Mouse (Mus musculus) CH12.LX (cell line): ENCODE measurements at regions not wholly inside any gene's neighbourhood (a gene's known extent, or its start where the extent isn't known, plus 50 kb on each side); places are given as distances from the start of the nearest gene placed in this dataset.

Experiments used
- DNase-seq: peaks from one replicate; pipeline ENCODE4 v3.0.0-alpha.2; 2013; ENCODE audit errors: extremely low read depth
- H3K27ac ChIP-seq: 2 replicates; pipeline ENCODE4 v1.5.1; 2012; ENCODE audit warnings: low read depth, mild to moderate bottlenecking, control low read depth, moderate library complexity; ENCODE audit not compliant: insufficient read depth
- H3K27me3 ChIP-seq: replicated peaks from 2 replicates; pipeline ENCODE3; 2012; ENCODE audit warnings: inconsistent platforms
- H3K36me3 ChIP-seq, 2 experiments: replicated peaks in 1 of 2; 2 replicates each; pipeline versions ENCODE3 to v1.6.1; 2012; ENCODE audit warnings: inconsistent platforms in 1 of 2, low read length in 1 of 2, mild to moderate bottlenecking in 1 of 2, mixed read lengths in 1 of 2, moderate library complexity in 1 of 2; ENCODE audit not compliant: control insufficient read depth in 1 of 2, insufficient read depth in 1 of 2
- H3K4me1 ChIP-seq, 2 experiments: 2 replicates each; pipeline ENCODE4 v1.6.1; 2012; ENCODE audit warnings: inconsistent platforms in 1 of 2, moderate library complexity in 1 of 2; ENCODE audit not compliant: insufficient read depth in 2 of 2, control insufficient read depth in 1 of 2
- H3K4me2 ChIP-seq: 2 replicates; pipeline ENCODE4 v1.6.1; 2012; ENCODE audit warnings: low read depth, mild to moderate bottlenecking, control low read depth; ENCODE audit not compliant: poor library complexity, insufficient read depth, severe bottlenecking
- H3K4me3 ChIP-seq, 3 experiments: fragments of 150-350 bp in 1 of 3; sonication (generic) in 1 of 3; replicated peaks in 1 of 3; 2 replicates each; pipeline versions ENCODE3 to v1.5.1; 2011 to 2012; ENCODE audit warnings: low read depth in 2 of 3, low read length in 2 of 3, mild to moderate bottlenecking in 2 of 3, moderate library complexity in 2 of 3, control low read depth in 1 of 3, improper control_type of control experiment in 1 of 3, inconsistent platforms in 1 of 3, mixed read lengths in 1 of 3; ENCODE audit not compliant: poor library complexity in 1 of 3
- H3K79me2 ChIP-seq: replicated peaks from 2 replicates; pipeline ENCODE4 v1.6.1; 2012; ENCODE audit warnings: mild to moderate bottlenecking, moderate library complexity; ENCODE audit not compliant: control insufficient read depth, poor library complexity, insufficient read depth, severe bottlenecking; ENCODE audit errors: extremely low read depth
- H3K9ac ChIP-seq: 2 replicates; pipeline ENCODE4 v1.6.1; 2012; ENCODE audit warnings: low read depth, mild to moderate bottlenecking, control low read depth, moderate library complexity; ENCODE audit not compliant: insufficient read depth
- H3K9me3 ChIP-seq: replicated peaks from 2 replicates; pipeline ENCODE3; 2012; ENCODE audit warnings: low read length, inconsistent platforms, mixed read lengths
- CTCF ChIP-seq, 2 experiments: IDR thresholded peaks in 1 of 2; conservative IDR thresholded peaks in 1 of 2; 2 replicates each; pipeline ENCODE4 v1.5.1; 2011 to 2012; ENCODE audit warnings: low read depth in 2 of 2, low read length in 2 of 2, improper control_type of control experiment in 1 of 2, inconsistent platforms in 1 of 2, mild to moderate bottlenecking in 1 of 2, moderate library complexity in 1 of 2
- E2F4 ChIP-seq: IDR thresholded peaks from 2 replicates; pipeline ENCODE4 v1.6.1; 2011; ENCODE audit warnings: low read depth, low read length, improper control_type of control experiment; ENCODE audit not compliant: insufficient replicate concordance
- GABPA ChIP-seq: IDR thresholded peaks from 2 replicates; pipeline ENCODE4 v1.6.1; 2012; ENCODE audit warnings: low read depth, low read length, improper control_type of control experiment, inconsistent platforms; ENCODE audit not compliant: insufficient replicate concordance
- JUN ChIP-seq: IDR thresholded peaks from 2 replicates; pipeline ENCODE4 v1.6.1; 2011; ENCODE audit warnings: low read depth, mild to moderate bottlenecking, low read length, improper control_type of control experiment, moderate library complexity; ENCODE audit not compliant: insufficient read depth
- MEF2A ChIP-seq: IDR thresholded peaks from 2 replicates; pipeline ENCODE4 v1.6.1; 2014; ENCODE audit warnings: low read depth, mild to moderate bottlenecking, inconsistent platforms, low read length, improper control_type of control experiment, borderline replicate concordance
- RAD21 ChIP-seq: IDR thresholded peaks from 2 replicates; pipeline ENCODE4 v1.6.1; 2011; ENCODE audit warnings: low read depth, mild to moderate bottlenecking, low read length, improper control_type of control experiment, moderate library complexity
- USF1 ChIP-seq: IDR thresholded peaks from 2 replicates; pipeline ENCODE4 v1.6.1; 2014; ENCODE audit warnings: low read depth, mild to moderate bottlenecking, inconsistent platforms, low read length, improper control_type of control experiment
- ZMIZ1 ChIP-seq: IDR thresholded peaks from 2 replicates; pipeline ENCODE4 v1.6.1; 2012; ENCODE audit warnings: low read depth, mild to moderate bottlenecking, inconsistent platforms, low read length, improper control_type of control experiment
- dilution Hi-C: fragments of 300-500 bp; cut with MboI; formaldehyde crosslinking; loops from 2 replicates; pipeline ENCODE4 v1.14.3; 2020; ENCODE audit warnings: low sequenced_read_pairs; ENCODE audit not compliant: extremely low pct_unique_long_range_greater_than_20kb, extremely low pct_ligation_motif_present
- in situ Hi-C: fragments of 300-500 bp; cut with MboI; formaldehyde crosslinking; loops from 3 replicates; pipeline ENCODE4 v1.14.3; 2019; ENCODE audit warnings: low sequenced_read_pairs, low pct_ligation_motif_present, low pct_unique_long_range_greater_than_20kb, mixed read lengths

- H3K4me3 ChIP-seq: no peak overlapping the region
- H3K9me3 ChIP-seq: peaks cover 9% of the 10 kb centered on the region
- no peak overlapping the region for H3K4me2 ChIP-seq
- DNase-seq: no peak
- no peaks in the 10 kb centered on the region for H3K79me2 ChIP-seq
- no peaks in the 10 kb centered on the region for H3K36me3 ChIP-seq
- dilution Hi-C loops: no loop called here
- H3K9ac ChIP-seq: no peak overlapping the region
- H3K27me3 ChIP-seq: no peaks in the 10 kb centered on the region
- in situ Hi-C loops: loop anchor here (25.0 kb wide), 1 partner anchor 606 kb away; the partner anchor contains the start of gene Dlx5
- TF ChIP-seq RAD21 (no peak), GABPA (no peak)
- no peak overlapping the region for H3K27ac ChIP-seq
- H3K4me1 ChIP-seq: no peaks in the 10 kb centered on the region
Observed at GRCm38 (mm10) chr6:6280812-6281568, 64.0 kb upstream of the Slc25a13 start.

GRCm38 (mm10) chr6:6279646-6280045 is 62.7 kb upstream of the Slc25a13 start:
- peak; percentile 5 for DNase-seq
- in situ Hi-C loops: loop anchor here (25.0 kb wide), 1 partner anchor 608 kb away; the partner anchor contains the start of gene Dlx5
- Histone ChIP-seq H3K27me3 (no peaks in the 10 kb centered on the region), H3K4me1 (no peaks in the 10 kb centered on the region), H3K4me2 (no peak overlapping the region), H3K27ac (no peak overlapping the region), H3K9ac (no peak overlapping the region), H3K79me2 (no peaks in the 10 kb centered on the region), H3K36me3 (no peaks in the 10 kb centered on the region), H3K9me3 (peaks cover 9% of the 10 kb centered on the region), H3K4me3 (no peak overlapping the region)
- dilution Hi-C loops: no loop called here
- TF ChIP-seq USF1 (no peak), CTCF (conservative IDR thresholded peaks at IDR 0.05 in 1 of 2, IDR thresholded peaks at IDR 0.05 in 1 of 2; ENCODE audit: low read depth in 2 of 2, low read length in 2 of 2) (0 out of 4 replicates have a peak, but pooled peaks of 1 of the 2 experiments have one; percentile 11)

GRCm38 (mm10) chr6:6270545-6270944 is 53.6 kb upstream of the Slc25a13 start:
- Histone ChIP-seq H3K4me3 (no peak overlapping the region), H3K27me3 (no peaks in the 10 kb centered on the region)
- in situ Hi-C loops: no loop called here
- no peak for TF ChIP-seq ZMIZ1
- no peak for TF ChIP-seq MEF2A
- TF ChIP-seq JUN: no peak
- no peak for TF ChIP-seq E2F4
- TF ChIP-seq, all 38 proteins: peak for 0
- no peak overlapping the region for H3K9ac ChIP-seq
- no peaks in the 10 kb centered on the region; a peak in 1 of 4 replicates for H3K4me1 ChIP-seq
- no peaks in the 10 kb centered on the region for H3K9me3 ChIP-seq
- H3K36me3 ChIP-seq: no peaks in the 10 kb centered on the region
- H3K27ac ChIP-seq: no peak overlapping the region
- no peaks in the 10 kb centered on the region for H3K79me2 ChIP-seq
- peak; percentile 21 for DNase-seq
- dilution Hi-C loops: no loop called here
- no peak overlapping the region for H3K4me2 ChIP-seq
